Mouse (Mus musculus): Measurements from ENCODE around the gene Cox7a2.

Cox7a2 gene

GRCm38 (mm10) chr9:79759385-79760005 is at the start of gene Cox7a2:
Cox7a2 (minus strand) TSS chr9:79759878.
- DNase-seq (ENCODE audit: low read depth, low spot score): peak; percentile 93

- DNase-seq (ENCODE audit: low read depth, low spot score): no peak
These were observed 49.7 kb upstream of the Cox7a2 start for GRCm38 (mm10) chr9:79809411-79809810.

- no peak for DNase-seq (ENCODE audit: low read depth, low spot score)
These were observed 47.5 kb upstream of the Cox7a2 start for GRCm38 (mm10) chr9:79807178-79807577.

- DNase-seq (ENCODE audit: low read depth, low spot score): peak; percentile 43
These were observed 46.8 kb upstream of the Cox7a2 start for GRCm38 (mm10) chr9:79806317-79807075.

- DNase-seq (ENCODE audit: low read depth, low spot score): no peak
These were observed 45.7 kb upstream of the Cox7a2 start for GRCm38 (mm10) chr9:79805426-79805825.

GRCm38 (mm10) chr9:79796461-79797135 is 36.9 kb upstream of the Cox7a2 start:
- DNase-seq (ENCODE audit: low read depth, low spot score): no peak

GRCm38 (mm10) chr9:79795076-79795475 is 35.4 kb upstream of the Cox7a2 start:
- DNase-seq (ENCODE audit: low read depth, low spot score): no peak

- peak; percentile 97 for DNase-seq (ENCODE audit: low read depth, low spot score)
These were observed 33.5 kb upstream of the Cox7a2 start, which contains the start of gene Tmem30a for GRCm38 (mm10) chr9:79792841-79793835. Tmem30a (minus strand) TSS chr9:79793507.

- DNase-seq (ENCODE audit: low read depth, low spot score): no peak
These were observed 26.1 kb upstream of the Cox7a2 start for GRCm38 (mm10) chr9:79785794-79786085.

GRCm38 (mm10) chr9:79784934-79785793 is 25.5 kb upstream of the Cox7a2 start:
- no peak for DNase-seq (ENCODE audit: low read depth, low spot score)

- DNase-seq (ENCODE audit: low read depth, low spot score): no peak
These were observed 24.8 kb upstream of the Cox7a2 start for GRCm38 (mm10) chr9:79784439-79784838.

GRCm38 (mm10) chr9:79779354-79779753 is 19.7 kb upstream of the Cox7a2 start:
- DNase-seq (ENCODE audit: low read depth, low spot score): peak; percentile 13

GRCm38 (mm10) chr9:79766991-79767545 is 7.4 kb upstream of the Cox7a2 start:
- no peak for DNase-seq (ENCODE audit: low read depth, low spot score)

- no peak for DNase-seq (ENCODE audit: low read depth, low spot score)
These were observed 5.7 kb upstream of the Cox7a2 start for GRCm38 (mm10) chr9:79765329-79765728.

- no peak for DNase-seq (ENCODE audit: low read depth, low spot score)
These were observed 2.8 kb upstream of the Cox7a2 start for GRCm38 (mm10) chr9:79762519-79762918.

- DNase-seq (ENCODE audit: low read depth, low spot score): no peak
These were observed 398 bp upstream of the Cox7a2 start for GRCm38 (mm10) chr9:79760076-79760475.

- no peak for DNase-seq (ENCODE audit: low read depth, low spot score)
These were observed 4.4 kb downstream of the Cox7a2 start for GRCm38 (mm10) chr9:79755311-79755710.

- DNase-seq (ENCODE audit: low read depth, low spot score): no peak
These were observed 7.8 kb downstream of the Cox7a2 start for GRCm38 (mm10) chr9:79751846-79752245.

GRCm38 (mm10) chr9:79750709-79751108 is 9.0 kb downstream of the Cox7a2 start:
- DNase-seq (ENCODE audit: low read depth, low spot score): no peak

- no peak for DNase-seq (ENCODE audit: low read depth, low spot score)
These were observed 14.6 kb downstream of the Cox7a2 start for GRCm38 (mm10) chr9:79745036-79745435.

Data from retina, postnatal 7 days (tissue).